Mouse (Mus musculus) right cerebral cortex, postnatal 14 days (tissue): ENCODE results near the gene Col15a1.

ENCODE experiments used
- DNase-seq: peaks from one replicate; pipeline ENCODE4 v3.0.0; 2022

Gene Col15a1

DNA sequence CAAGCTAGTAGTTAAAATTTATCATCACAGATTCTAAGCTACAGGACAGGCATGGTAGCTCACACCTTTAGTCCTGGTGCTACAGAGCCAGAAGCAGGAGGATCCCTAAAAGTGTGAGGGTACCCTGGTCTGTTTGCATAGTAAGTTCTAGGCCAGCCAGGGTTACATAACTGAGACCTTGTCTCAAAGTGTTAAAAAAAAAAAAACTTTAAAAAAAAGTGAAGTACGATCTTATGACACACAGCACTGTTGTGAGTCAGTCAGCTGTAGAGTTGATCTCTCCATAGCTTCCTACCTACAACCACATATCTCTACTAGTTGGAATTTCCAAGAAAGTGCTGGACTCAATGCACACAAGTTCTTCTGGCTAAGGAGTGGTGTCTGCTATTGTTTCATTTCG lies 67.0 kb downstream of the Col15a1 start:
- no peak for DNase-seq

DNA sequence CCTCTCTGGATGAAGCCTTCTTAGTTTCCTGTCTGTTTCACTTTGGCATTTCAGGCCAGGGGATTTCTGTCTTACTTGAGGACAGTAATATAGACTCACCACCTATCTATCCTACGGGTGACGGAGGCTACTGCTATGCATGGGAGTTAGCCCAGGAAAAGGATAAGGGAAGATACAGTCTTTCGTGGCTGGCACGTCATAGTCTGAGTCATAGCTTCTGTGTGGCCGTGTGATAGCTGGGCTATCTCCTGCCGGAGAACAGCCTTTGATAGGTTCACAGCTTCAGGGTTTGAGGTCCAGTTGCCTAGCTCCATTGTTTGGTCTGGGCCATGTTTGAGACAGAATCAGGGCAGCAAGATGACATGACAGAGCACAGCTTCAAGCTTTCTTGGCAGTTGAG lies 70.4 kb downstream of the Col15a1 start:
- DNase-seq, result no peak

DNA sequence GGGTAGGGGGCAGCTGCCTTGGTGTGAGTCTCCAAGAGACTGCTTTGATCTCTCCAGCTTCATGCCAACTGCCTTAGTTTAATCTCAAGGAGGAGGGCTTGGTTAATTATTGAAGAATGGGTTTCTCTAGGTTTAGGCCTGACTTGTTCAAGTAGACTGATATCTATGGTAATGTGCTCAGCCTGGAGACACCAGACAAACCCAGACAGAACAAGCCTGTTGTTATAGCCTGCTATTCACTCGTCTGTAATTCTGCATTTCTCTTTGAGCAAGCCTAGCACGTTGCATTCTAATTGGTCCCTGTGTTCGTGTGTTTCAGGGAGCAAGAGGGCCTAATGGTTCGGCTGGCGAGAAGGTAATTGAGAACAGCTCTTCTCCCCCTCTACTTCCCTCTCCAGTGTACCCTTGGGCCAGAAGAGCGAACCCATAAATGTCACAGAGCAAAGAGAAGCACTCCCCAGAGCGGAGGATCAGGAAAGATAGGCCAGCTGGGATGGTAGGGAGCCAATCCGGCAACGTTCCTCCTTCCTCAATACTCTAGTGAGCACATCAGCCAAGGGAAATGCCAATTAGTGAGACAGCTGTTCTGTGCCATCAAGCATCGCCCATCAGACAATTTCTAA lies 71.2 kb downstream of the Col15a1 start:
- DNase-seq, result no peak

DNA sequence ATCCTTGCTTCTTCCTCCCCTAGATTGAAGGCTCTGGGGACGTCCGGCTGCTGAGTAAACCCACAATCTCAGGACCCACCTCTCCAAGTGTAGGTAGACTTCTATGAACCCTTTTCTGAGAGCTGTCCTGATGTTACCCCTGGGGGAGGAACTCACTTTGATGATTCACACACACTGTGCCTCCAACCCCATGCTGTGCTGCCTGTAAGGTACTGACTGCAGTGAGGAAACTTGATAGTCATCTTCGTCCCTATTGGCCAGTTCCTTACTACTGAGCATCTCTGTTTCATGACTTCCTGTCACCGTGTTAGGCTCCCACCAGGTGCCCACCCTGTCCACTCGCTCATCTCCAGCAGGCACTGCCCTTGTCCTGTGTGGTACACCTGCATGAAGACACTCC lies 72.2 kb downstream of the Col15a1 start:
- no peak for DNase-seq

DNA sequence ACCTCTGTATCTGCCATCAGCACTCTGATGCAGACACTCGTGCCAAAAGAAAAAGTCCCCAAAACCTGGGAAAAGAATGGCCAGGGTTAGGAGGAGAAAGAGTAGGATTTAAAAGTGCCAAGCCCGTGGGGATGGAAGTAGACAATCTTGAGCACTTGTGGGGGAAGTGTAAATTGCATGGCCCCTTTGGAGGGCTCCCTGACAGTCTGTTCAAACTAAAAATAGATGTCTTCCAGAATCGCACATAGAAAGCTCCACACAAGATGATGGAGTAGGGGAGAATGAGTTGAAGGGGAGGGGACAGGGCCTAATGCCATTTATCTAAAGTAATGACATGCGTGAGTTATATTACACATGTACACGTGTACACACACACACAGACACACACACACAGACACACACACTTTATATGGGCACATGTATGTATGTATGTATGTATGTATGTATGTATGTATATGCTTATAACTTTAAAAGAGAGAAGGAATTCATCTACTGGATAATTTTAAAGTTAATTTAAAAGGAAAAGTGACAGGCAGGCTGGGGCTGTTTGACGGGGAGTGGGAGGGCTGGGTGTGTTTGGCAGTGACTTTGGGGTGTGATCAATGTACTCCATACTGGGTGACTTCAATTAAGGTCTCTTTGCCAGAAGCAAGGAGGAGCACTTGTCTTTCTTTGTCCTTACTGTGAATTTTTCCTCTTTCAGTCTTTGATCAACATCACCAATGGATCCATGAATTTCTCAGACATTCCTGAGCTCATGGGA lies 74.1 kb downstream of the Col15a1 start:
- DNase-seq, result no peak

DNA sequence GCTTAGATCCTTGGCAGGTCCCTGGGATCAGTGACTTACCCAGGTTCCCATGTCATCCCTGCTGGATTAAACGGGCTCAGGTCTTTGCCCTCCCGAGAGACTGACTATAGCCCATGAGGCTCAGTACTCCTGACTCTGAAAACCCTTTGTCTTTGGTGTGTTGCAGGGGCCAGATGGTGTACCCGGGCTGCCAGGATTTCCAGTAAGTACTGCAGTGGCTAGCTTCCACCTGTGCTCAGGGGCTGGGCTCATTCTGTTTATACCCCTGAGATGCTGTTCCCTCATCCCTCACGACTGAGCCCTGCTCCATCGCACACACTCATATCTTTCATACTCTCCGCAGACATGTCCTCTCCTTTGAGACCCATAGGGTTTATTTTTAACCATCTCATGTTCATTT lies 76.3 kb downstream of the Col15a1 start:
- no peak for DNase-seq

DNA sequence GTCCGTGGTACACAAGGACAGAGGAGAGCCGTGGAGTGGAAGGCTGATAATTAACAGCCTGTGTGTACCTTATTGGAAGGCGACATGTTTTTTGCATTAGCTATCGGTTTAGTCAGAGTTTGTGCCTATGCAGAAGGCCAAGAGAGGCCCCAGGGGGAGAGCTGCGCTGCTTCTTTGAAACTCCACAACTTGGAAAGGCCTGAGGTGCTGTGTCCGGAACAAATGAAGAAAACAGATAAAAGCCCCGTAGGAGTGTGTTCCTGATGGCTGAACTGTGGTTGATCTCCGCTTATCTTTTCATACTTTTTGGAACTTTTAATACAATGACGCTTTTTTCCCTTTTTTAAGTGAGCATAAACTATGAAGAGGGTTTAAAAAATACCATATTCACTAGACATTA lies 76.9 kb downstream of the Col15a1 start:
- no peak for DNase-seq

DNA sequence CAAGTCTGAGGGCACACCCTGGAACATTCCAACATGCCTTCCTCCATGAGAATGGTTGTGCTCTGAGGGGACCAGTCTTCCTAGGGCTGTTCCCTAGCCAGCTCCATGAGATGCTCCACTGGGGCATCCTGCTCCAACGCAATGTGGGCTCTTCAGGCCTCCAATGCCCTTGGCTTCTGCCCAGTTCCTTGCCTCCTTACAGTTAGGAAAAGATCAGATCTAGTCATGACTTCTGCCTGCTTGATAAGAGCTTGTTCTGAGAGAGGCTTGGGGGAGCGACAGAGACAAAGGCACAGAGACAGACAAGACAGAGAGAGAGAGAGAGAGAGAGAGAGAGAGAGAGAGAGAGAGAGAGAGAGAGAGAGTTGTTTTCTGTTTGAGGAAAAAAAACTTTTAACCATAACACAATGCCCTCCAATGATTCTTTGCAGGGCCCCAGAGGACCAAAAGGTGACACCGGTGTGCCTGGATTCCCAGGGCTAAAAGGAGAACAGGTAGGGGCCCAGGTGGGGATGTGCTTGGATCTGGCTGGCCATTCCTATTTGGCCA lies 78.7 kb downstream of the Col15a1 start:
- DNase-seq, result no peak

DNA sequence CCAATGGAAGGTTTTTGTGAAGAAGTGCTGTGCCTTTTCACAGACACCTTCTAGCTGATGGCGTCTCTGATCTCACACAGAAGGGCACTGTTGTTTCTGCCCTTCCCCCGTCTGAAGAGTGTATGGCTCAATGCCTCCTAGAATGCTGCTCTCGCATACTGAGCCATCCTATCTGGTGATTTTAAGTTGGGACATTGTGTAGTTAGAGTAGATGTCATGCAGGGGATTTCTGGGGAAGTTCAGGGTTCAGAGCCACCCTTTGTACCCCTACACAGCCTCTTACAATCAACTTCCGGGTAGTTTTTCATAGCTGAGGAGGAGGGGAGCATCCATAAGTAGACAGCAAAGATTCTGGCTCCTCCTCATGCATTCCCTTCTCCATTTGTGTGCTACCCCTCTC lies 79.5 kb downstream of the Col15a1 start:
- DNase-seq, result no peak

DNA sequence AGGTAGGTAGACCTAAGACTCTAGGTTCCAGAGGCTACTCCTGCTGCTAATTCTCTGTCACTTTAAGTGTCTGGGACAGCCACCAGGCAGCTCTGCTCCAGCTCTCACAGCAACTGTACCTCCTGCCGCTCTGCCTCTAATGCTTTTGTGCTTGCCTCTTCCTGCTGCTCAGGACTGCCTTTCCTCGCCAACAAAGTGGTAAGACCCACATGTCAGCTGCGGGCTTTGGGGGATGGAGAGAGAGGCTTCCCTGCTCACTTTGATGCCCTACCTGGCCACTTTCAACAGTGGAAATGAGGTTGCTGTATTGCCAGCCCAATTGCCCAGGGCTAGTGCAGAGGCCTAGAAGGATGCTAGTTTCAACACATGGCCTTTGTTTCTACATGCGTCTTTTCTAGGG lies 80.3 kb downstream of the Col15a1 start:
- DNase-seq, result no peak

DNA sequence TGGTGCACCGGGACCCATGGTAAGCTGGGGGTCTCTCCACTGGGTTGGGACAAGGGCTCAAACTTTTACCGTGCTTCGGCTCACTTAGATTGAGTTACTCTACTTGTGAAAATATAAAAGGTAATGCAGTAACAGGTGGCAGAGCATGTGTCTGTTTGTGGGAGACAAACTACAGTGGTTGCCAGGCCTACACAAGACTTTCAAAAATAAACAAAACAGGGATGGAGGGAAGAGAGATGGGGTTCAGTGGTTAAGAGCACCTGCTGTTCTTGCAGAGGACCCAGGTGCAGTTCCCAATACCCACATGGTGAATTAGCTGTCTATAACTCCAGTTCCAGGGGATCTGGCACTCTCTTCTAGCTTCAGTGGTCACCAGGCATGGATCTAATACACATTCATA lies 81.6 kb downstream of the Col15a1 start:
- no peak for DNase-seq

DNA sequence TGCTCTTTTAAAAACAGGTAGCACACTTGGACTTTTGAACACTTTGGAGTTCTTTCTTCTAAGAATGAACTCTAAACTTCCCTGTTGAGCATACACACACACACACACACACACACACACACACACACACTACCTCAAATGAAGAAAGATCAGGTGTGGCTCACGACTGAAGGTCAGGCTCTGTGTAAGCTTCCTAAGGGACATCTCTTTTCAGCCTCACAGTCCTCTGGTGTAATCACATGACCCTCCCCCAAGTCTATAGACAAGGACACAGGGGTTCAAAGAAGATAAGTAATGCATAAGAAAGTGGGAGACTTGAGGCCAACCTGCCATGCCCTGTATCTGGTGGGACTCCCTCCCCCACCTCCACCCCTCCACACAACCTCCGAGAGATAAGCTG lies 82.5 kb downstream of the Col15a1 start:
- DNase-seq, result no peak

DNA sequence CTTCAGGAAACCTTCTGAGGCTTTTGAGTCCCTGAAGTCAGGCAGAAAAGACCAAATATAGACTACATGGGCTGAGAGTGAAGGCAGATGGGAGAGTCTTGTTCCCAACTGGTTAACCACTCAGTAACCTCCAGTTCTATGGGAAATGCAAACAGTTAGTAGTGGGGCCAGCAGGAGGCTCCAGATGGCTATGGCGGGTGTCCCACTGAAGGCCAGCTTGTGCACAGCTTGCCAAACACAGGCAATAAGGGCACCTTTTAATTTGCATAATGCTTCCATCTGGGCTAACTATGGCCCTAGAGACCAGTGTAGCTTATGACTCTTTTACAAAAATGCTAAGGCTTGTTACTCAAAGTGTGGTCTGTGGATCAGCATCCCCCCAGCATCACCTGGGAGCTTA lies 83.1 kb downstream of the Col15a1 start:
- DNase-seq, result peak; percentile 46

DNA sequence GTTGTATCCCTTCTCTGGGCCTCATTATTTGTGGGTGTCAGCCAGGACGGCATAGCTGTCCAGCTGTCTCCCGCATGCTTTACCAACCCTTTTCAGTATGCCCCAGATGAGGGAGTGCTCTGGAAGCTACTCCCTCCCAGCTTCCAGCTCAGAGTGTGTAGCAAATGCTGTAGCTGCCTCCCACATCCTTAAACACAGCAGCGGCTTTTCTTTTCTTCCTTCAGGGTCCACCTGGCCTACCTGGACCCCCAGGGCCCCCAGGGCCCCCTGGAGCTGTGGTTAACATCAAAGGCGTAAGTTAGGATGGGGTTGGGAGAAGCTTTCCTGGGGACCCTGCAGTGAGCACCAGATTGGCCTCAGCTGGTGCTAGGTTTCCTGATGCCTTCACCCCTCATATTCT lies 85.0 kb downstream of the Col15a1 start:
- DNase-seq, result no peak

DNA sequence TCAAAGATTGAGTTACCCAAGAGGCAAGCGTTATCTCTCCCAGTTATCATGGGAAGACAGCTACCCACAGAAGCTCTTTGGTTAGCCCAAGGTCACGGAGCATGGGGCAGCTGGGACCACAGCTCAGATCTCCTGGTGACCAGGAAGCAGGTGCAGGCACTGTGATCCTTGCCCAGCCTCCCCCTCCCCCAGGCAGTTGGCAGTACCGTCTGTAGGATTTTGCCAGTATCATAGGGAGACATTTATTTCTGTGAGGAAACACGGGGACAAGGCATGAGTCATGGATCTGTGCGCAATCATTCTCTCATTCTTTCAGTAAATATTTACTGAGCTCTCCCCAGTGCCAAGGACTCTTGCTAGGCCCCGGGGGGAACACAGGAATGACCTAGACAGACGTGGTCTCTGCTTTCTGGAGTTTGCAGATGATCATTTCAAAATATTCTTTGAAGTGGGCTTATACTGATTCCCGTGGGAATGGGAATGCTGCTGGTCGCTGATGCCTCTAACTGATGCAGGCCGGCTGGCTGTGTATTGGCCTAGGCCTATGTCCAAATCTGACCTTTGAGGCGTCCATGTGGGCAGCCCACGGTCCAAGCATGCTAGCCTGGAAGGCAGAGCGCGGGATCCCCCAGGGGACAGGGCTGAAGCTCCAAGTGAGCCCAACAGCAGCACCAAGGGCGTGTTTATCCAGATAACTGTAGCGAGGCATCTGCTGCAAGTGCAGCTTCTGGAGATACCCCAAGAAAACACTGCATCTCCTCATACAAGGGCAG lies 86.0 kb downstream of the Col15a1 start:
- DNase-seq, result peak; percentile 36

DNA sequence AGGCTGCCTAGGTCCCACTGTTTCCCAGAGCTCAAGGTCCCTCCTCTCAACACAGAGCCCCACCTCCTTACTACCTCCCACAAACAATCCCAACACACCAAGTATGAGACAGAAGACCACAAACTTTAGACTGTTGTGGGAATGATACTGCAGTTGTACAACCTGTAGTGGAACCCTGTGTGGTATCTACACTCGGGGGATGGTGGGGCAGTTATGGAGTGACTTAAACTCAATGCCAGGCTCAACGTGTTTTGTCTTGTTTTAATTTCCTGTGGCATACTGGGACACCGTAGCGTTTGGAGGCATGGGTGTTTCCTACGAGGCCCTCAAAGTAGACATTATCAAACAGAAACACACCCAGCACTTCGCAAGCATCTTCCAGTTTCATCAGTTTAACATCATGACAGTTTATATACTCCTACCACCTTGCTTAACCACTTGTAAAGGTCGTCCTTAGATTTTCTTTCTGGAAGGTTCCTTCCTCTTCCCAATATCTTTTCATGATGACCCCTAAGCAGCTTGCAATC lies 86.6 kb downstream of the Col15a1 start:
- DNase-seq, result no peak

DNA sequence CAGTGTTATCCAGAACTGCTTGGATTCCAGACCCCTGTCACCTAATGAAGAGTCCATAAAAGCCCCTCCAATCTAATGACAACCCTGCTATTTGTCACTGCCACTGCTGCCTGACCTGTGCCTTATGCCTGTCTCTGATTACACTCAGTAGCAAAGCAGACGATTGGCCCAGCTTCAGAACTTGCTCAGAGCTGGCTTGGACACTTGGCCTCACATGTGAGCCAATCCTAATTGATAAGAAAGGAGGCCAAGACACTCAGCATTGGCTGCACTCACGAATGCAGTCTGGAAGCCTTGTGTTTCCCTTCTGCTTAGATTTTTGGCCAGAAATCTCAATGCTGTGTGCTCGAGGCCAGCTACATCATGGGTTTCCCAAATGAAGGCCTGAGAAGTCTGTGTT lies 87.6 kb downstream of the Col15a1 start:
- no peak for DNase-seq

DNA sequence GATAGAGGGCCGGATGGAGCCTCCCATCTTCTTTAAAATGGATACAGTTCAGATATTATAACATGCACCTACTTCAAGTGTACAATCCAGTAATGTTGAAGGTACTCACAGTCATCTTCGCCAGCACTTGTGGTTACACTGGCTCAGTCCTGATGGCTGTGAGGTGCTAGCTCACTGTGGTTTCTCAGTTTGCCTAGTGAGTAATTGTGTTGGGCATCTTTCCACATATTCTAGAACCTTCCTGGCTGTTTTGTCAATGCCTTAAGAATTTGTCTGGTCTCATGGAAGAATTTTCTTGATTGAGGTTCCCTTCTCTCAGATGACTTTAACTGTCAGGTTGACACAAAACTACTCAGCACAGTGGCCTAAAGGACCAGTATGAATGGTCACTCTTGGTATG lies 92.7 kb downstream of the Col15a1 start:
- no peak for DNase-seq

DNA sequence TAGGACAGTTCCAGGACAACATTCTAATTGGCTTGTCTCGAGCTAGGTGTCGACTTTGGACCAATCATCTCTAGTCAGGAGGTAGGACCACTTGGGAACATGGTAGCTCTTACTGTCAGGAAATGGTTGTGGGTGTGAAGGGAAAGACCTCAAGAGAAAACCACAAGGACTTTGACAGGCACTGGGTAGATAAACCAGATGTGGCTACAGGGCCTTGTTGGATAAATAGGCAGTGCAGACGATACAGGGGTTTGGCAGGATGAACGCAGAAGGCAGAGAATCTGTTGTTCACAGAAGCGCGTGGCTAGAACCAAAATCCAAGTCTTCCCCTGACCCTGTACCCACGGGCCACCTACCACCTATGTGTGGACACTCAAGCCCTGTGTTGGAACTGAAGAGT lies 94.6 kb downstream of the Col15a1 start:
- no peak for DNase-seq

DNA sequence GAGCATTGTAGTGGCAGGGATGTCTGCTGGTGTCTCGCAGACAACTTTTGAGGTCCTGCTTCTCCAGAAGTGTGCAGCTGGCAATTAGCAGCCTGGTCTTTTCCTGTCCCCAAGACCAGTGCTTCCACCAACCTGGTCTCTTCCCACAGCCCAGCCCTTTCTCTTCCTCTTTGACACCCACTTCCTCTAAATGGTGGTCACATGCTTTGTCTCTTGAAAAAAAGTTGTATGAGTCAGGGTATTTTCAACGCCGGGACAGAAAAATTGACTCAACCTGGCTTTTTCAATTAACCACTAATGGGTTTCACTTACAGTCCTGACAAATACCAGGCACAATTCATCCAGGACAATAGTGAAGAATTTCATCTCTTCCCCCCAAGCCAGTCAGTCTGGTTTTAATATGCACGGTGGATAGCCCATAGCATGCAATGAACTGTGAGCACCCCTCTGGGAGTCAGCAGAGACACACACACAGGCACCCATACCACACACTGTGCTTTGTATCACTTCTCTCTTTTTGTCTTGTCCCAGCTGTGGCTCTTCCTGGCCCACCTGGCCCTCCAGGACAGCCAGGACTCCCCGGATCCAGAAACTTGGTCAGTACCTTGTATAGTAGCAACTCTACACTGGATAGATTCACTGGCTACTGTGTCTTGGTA lies 95.5 kb downstream of the Col15a1 start:
- no peak for DNase-seq

DNA sequence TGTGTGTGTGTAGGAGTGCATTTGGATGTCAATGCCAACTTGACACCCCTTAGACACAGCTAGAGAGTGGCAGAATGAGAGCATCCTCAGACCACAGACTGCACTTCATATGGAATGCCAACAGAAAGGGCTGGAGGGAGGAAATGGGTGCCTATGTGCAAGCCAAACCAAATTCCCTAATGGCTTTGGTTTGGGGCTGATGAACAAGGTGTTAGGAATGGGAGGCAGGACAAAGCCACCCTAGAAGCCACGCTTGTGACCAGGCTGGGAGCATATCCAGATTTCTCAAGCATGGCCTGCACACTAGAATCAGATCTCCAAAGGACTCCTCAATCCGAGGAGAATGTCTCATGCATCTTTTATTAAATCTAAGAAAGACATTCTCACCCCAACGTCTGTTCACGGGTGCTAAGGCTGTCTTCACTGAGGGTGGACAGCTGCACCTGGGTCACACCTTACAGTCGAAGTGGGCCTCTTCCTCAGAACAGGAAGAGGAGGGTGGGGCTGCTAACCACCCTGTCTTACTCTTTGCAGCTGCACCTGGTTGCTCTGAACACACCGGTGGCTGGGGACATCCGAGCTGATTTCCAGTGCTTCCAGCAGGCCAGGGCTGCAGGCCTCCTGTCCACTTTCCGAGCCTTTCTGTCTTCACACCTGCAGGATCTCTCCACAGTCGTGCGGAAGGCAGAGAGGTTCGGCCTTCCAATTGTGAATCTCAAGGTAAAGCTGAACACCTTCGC lies 102.1 kb downstream of the Col15a1 start:
- no peak for DNase-seq

DNA sequence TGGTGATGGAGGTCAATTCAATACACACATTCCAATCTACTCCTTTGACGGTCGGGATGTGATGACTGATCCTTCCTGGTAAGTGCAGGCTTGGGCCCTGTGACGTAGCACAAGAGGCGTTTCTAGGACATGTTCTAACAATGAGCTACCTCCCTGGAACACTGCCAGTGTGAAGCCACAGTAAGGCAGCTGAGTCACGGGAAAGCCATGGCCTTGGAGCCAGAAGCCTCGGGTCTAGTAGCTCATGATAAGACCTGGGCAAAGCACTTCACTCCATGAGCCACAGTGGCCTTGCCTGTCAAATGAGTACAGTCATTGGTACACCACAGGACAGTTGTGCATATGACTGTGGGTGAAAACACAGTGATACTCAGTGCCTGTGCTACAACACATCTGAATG lies 102.9 kb downstream of the Col15a1 start:
- no peak for DNase-seq
